Mouse (Mus musculus): Measurements from ENCODE around the gene Hps1.
A peak's percentile ranks its signal among the peaks of the same experiment; 100 is the strongest.
"Not testable (repeated sequence)": the region's sequence is repeated elsewhere in the genome, so short reads cannot be mapped to it uniquely, and the experiment has no call there.

The Hps1 gene

DNA sequence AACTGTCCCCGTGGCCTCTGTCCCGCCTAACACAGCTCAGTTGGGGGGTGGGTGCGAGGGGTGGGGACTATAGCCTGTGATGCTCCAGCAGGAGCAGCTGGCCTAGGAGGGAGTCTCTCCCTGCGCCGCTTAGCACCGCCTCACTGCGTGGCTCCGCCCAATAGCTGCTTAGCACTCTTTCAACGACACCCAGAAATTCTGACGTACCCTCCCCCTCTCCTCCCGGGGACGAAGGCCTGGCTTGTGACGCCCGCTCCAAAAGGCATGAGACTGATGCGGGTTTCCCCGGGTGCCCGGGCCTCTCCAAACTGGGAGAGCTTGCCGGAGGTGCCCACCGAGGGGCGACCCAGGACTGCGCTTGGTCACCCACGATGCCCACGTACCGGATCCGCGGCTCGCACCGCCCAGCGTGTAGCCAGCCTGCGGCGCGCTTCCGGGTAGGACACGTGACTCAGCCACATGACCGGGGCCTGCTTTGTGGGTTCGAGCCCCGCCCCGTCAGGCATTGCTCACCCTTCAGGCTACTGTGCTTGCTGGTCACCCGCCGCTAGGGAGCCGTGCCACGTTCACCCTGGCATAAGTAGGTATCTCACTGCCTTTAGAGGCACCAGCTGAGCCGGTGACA is at the start of gene Hps1:
TSS of gene Hps1 (minus strand) at position 448 of the 625 bp plus-strand sequence.
- peak; percentile 91 for DNase-seq

DNA sequence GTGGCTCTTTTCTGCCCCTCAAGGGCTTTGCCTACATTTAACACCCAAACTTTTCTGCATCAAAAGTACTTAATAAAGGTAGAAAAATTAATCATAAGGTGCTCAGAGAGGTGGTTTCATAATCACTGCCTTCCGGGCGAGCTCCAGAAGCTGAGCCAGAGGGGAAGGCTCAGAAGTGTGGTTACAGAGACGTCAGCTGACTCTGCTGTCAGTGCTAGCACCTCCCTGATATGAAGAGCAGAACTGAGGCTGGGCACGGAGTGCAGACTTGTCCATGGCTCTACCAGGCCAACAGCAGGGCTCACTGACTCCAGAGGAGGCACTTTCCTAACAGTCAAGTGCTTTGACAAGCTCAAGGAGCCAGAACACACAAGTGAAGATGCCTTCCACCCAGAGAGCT is 49.4 kb upstream of the Hps1 start:
- DNase-seq: no peak

DNA sequence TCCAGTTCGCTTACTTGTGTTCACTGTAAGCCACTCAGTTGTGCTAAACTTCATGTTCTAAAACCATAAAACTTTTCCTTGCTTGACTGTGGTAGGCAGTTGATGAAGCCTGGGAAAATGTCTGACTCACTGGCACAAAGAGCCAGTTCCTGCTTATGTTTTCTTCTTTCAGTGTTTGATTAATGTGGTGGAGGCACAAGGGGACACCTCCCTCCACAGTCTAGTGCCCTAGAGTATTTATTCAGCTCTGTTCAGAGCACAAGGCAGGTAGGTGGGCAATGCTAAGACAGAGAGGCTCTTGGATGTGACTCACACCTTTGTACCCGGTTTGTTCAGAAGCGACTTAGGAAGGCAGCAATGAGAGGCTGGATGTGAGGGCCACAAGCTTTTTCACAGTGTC is 48.1 kb upstream of the Hps1 start:
- DNase-seq: no peak

DNA sequence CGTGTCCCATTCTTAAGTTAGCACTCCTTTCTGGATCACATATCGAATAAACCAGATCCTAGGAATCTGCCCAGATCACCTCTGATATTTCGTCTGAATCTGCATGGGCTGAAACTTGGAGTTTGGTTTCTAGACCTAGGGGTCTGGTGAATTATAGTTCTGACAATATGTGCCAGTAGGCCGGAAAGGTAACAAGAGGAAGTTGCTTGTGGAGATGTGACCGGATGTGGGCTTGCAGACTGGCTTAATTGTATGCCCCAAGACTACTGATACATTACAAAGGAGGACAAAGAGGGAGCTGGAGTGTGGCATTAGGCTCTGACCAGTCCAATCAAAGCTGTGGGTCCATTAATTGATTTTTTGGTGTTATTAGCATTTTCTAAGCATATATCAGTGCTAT is 40.3 kb upstream of the Hps1 start:
- no peak for DNase-seq

DNA sequence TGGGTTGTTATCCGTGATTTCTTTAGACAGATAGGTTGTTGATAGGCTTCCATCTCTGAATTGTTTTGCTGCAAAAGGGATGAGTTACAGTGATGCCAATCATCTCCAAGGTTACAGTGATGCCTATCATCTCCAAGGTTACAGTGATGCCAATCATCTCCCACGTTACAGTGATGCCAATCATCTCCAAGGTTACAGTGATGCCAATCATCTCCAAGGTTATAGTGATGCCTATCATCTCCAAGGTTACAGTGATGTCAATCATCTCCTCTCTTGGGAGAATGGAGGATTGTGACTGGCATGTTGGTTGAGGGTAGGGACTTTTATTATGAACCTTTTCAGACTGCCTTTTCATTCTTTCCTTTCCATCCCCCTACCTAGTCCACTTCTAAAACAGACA is 38.0 kb upstream of the Hps1 start:
- DNase-seq: no peak

DNA sequence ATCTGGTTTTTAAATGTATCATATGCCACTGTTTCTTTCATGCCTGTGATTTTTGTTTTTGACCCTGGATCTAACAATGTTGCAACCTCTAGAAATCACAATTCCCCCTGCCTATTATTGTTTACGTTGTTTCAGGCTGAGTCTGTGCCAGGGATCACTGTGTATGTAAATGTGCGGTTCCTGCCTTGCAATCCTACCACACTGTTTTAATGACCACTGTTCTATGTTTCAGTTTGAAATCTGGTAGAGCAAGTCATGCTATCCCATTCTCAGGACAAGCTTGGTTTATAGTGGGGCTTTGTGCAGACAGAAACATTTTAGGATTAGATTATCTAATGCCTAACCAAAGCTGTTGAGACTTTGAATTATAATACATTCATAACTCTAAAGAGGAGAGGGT is 36.5 kb upstream of the Hps1 start:
- no peak for DNase-seq

DNA sequence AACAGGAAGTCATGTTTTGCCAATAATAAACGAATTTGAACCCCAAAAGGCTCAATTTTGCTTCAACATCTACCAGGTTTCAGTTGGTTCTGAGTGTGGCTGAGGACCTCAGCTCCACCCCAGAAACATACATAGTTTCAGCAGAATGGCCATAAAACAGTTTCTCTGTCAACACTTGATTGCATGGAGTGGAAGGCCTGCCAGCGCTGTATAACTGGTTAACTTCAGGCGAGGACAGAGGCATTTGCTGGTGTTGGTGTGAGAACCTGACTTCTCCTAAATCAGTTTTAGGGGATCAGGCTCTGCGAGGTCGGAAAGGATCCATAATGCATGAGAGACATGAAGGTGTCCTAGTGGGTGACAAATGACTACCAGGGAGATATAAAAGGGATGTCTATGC is 30.4 kb upstream of the Hps1 start:
- DNase-seq: no peak

DNA sequence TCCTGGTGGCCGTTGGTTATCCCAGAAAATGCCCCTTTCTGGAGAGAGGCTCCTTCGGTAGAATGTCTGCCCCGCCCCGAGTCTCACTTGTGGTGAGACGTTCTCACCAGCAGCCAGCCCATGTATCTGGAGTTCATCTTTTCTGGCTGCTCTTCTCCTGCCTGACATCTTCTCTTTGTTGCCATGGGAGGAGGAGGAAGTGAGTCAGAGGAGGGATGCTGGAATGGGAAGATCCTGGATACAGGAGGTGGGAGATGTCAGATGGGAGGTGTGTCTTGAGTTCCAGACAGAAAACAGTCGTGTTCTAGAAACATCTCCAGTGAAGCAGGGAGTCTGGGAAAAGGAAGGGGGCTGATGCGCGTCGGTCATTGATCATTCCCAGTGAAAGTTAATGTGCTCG is 29.7 kb upstream of the Hps1 start:
- no peak for DNase-seq

DNA sequence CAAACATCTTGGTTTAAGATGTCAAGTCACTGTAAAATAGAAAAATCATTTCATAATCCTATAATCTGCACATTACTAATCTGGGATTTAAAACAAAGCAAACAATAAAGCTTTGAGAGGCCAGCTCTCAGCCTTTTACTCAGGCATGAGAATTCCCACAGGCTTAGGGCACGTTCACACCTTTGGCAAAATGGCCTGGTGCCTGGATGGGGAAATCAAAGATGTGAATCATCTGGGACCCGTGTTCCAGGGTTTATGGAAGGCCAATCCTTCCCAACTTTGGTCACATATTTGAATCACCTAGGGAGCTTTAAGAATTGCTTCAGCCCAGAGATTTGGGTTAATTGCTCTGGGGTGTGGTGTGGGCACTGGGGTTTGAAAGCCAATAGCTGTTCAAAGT is 18.1 kb upstream of the Hps1 start:
- DNase-seq: no peak

DNA sequence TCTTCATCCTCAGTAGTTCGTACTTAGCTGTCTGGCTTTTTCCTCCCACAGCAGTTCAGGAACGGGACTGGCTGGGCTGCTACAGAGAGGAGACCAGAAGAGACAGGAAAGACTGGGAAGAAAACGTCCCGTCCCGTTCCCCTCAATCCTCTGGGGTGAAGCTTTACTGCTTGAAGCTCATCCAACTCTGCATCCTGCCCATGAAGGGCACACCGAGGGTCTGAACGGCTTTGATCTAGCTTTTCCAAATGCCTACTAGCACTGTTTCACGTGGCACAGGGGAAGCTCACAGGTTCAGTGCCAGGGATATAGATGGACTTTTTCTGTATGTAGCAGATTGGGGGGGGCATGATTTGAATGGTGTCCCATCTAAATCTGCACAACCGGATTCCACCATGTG is 16.0 kb upstream of the Hps1 start:
- no peak for DNase-seq

DNA sequence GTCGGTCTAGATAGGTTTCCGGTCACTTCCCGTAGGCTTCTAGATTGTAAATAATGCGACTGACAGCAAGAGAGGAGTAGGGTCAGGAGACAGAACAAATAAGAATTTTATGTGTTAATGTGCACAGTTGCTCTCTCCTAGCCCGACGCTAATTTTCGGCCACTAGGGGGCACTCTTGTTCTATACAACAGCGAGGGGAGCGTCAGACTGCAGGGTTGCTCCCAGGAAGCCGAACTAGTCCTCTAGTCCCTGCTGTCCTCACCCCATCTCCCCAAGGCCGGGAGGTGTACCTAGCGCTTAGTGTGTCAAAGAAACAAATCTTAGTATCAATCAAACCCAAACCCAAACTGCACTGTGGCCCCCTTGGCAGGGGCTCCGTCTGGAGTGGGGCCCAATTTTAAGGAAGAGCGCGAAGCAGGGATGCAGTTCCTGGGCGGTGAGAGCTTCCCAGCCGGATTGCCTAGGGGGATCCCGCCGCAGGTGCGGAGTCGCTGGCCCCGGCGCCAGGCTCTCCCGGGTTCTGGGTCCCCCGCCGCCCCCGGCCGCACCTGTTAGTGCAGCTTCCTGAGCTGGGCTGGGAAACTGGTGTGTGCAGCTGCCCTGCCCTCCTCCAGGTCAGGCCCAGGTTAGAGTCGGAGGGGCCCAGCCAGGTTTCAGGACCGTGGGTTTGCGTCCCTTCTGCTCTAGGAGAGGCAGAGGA is 15.3 kb upstream of the Hps1 start:
- peak; percentile 87 for DNase-seq

DNA sequence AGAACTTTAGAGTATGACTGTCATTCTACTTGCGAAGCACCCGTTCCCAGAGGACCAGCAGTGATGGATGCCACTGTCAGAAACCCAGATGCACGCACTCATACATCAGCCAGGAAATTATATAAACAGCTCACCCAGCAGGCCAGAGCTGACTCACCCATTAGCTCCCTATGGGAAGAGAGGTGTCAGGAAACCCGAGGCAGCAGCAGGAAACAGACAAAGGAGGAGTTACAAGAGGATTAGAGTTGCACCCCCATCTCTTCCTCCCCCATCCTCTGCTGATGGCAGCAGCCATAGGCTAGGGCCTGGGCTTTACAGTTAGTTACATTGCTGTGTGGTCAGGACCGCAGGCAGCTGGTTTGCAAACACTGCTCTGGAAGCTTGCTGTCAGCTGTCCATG is 8.5 kb upstream of the Hps1 start:
- no peak for DNase-seq

DNA sequence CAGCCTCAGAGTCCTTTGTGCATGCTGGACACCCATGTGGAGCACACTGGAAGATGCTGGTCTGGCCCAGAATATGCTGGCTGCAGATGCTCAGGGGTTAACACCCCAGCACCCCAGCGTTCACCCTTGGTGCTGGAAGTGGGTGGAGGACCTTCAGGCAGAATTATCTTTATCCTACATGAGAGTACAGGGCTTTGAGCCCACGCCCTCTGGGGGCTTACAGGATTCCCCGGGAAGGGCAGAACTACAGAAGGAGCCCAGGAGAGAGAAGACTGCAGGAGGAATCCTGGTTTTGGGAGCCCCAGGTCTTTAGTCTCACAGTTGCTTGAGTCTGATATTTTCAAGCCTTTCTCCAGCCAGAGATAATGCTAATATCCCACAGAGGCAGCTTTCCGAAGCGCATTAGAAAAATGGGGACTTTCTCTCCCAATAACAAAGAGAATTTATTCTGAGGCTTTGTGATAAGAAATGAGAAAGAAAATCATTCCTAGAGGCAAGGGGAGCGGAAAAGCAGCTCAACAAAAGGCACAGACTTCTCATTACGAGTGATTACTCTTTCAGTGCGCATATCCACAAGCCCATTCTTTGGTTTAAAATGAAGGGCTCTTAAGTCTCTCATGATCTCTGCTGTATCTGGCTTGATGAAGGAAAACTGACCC is 5.9 kb upstream of the Hps1 start:
- no peak for DNase-seq

DNA sequence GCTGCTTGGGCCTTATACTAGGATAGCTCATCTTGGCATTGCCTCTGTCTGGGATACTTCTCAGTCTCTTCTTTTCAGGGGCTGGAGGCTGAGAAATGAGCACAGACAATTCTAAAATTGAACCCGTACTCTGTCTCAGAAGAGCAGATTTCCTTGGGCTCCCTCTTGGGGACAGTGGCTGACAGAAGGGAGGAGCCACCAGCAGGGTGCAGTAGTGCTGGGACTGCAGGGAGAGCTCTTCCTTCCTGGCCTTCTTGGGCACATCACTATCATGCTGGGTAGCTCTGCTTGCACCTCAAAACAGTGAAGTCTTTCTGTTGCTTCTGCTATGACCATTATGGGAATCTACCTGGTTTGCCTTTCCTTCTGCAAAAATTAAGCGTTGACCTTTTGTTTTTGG is 5.4 kb upstream of the Hps1 start:
- no peak for DNase-seq

DNA sequence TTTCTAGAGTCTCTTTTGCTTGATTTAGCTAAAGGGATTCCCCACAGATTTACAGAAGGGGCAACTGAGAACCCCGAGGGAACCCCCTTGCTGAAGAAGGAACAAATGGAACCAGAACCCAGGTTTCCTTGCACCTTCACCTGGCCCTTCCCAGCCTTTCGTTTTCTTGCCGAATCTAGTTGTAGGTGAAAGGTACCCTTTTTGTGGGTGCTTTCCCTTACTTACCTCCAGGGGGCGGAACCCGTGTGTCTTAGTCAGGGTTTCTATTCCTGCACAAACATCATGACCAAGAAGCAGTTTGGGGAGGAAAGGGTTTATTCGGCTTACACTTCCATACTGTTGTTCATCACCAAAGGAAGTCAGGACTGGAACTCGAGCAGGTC is 369 bp upstream of the Hps1 start:
- not testable (repeated sequence) for DNase-seq

DNA sequence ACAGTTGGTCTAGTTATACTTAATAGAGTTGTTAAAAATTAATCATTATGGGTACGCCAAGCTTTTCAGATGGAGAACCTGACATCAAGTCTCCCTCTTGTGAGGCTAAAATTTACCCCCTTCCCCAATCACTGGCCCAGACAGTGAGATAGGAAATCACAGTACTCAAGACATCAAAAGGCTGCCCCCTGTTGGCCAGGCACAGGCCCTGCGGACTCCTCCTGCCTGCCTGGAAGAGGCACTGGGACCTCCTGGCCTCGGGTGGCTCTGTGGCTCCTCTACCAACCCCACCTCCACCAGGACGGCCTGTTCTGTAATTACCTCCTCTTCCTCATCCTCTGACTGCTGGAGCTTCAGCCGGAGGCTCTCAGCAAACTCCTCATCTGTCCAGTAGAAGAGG is 2.0 kb downstream of the Hps1 start:
- DNase-seq: no peak

DNA sequence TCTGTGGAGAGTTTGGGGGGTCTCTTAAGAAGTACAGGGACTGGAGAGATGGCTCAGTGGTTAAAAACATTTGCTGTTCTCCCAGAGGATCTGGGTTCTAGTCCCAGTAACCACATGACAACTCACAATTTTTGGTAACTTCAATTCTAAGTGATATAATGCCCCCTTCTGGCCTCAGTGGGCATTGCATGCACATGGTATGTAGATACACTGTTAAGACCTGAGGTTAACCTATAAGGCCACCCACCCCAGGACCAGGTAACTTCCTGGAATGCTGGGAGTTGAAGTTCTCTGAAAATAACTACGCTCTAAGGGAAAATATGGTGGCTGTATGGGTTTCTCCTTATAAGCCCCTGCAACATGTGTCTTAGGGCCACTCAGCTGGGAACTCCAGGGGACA is 3.0 kb downstream of the Hps1 start:
- DNase-seq: no peak

DNA sequence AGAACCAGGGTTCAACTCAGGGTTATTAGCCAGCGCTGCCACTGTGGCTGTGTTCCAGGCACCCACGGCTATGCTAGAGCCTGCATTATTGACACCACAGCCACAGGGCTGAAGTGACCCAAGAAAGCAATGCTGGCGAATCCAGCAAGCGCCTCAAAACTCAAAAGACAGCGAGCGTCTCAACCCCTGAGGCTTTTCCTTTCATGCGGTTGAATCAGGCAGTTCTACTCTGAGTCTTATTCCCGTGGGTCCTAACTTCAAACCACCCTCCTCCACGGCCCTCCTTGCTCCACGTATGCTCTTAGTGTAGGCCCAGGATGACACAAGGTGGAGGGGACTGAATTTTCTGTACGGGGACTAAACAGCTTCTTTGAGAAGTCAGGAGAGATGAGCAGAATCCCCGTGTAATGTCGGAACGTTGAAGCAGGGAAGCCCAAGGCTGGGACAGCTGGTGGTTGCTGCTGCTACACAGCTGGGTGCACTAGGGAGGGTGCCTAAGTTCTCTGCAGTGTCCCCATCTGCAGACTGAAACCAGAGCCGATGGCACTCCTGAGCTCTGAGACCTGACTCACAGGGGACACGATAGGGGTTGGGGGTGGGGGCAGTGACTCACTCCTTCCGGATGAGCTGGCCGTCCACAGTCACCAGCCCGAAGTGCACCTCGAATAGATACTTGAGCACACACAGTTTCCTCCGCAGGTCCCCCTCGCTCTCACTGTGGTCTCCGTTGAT is 9.5 kb downstream of the Hps1 start:
- no peak for DNase-seq

DNA sequence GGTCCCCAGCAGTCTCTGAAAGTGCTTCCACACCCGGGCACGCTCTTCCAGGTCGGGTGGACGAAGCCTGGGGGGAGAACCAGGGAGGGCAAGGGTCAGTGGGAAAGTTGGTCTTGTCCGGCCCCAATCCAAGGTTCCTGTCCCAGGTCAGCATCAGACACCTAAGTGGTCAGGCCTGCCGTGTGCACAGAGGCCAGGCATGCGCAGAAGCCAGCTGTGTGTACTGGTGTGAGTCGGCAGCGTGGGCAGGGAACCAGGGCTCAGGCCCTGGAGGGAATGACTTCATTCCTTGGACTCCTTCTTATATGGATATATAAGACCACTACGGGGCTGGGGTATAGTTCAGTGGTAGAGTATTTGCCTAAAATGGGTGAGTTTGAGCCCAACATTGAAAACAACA is 10.1 kb downstream of the Hps1 start:
- no peak for DNase-seq

DNA sequence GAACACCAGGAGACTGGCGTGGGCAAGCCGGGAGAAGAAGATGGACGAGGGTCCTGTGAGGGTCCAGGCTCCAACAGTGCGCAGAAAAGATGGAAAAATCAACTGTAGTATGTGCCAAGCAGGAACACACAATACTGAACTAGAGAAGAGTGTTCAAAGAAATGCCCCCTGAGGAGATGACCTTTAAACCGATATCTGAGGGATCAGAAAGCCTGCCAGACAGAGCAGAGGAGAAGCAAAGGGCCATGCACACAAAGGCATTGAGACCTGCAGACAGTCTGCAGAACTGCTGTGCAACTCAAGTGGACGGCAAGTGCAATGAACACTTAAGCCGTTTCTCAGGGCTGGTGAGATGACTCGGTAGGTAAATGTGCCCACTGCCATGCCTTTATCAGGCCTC is 12.4 kb downstream of the Hps1 start:
- DNase-seq: no peak

DNA sequence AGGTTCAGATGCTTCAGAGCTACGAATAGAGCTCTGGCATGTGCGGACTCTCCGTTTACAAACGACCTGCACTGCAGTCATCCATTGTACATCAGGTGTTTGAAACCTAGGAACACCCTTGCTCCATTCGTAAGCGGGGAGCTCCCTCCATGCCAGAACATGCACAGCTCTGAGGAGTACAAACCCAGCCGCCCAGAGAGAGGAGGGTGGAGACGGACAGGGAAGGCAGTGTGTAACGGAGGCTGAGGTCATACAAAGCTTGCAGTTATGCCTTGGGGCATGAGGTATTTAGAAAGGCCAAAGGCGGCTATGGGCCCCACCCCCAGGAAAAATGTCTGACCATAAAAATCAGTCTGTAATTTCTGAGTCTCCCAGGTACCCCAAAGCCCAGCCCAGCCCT is 15.4 kb downstream of the Hps1 start:
- DNase-seq: no peak

DNA sequence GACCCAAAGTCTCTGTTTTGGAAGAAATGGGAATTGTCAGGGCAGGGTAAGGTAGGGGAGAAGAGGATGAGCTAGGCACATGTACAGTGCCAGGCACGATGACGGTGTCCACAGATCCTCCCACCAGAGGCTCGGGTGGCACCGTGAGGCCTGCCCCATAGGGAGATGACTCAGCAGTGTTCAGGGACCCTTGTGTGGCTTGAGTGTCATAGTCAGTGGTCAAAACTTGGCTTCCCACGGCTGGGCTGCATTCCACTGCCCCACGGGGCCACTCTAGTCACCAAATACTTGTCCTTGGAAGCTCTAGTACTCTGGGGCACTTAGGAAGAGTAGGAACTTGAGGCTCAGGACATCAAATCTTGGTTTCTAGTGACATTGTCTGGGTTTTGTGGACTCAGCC is 23.1 kb downstream of the Hps1 start:
- DNase-seq: no peak

DNA sequence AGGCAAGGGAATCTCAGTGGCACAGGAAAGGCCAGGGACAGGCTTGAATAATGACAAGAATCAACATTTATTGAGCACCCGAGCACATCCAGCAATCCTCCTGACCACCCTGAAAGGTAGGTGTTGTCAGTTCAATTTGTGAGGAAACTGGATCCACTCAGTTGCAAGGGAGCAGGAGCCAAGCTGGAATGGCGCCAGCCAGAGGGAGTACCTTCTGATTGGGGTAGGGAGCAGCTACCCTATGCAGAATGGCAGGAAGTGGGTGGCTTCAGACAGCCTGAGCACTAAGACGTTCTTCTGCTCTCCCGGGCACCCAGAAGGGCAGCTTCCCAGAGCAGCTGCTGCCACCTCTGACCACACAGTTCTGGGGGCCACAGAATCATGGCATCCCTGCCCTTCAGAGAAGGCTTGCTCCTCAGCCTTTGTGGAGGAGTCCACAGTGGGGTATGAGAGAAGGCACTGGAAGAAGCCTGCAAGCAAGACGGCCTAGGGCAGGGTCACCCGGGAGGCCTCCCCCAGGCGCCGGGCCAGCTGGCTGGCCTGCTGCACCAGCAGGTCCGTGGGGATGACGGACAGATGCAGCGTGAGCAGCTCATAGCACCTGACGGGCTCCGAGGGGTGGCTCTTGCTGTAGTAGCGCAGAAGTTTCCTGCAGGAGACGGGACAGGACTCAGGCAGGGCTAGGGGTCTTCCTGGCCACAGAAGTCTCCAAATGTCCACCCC is 24.5 kb downstream of the Hps1 start:
- DNase-seq: no peak

Data from right cerebral cortex, postnatal 25 days (tissue).